Comparison of ENCODE assay signal across 19 mouse cellular contexts in genomic region chr17:7366265-7366664, GRCm38 (mm10). TPM values are rescaled to one million over a fixed set of nuclear protein-coding genes. Genes with fewer than 3 reads are reported as not detected.
"Had no signal": no experiment of that assay in that cellular context is flagged by ENCODE, and none has a peak within 500 bp of the region (broad histone marks: within the 10 kb centered on the region; RNA-seq: fewer than 3 reads in every experiment).

No protein-coding gene starts in this region.

RNA-seq across cellular contexts. Expression of gene Gm49630, which starts 5.5 kb away (rescaled TPM):
- total RNA-seq: layer of hippocampus, adult 2 months; layer of hippocampus, postnatal 25 days; left cerebral cortex, adult 18-20 months; left cerebral cortex, postnatal 25 days had no signal
- polyA plus RNA-seq: kidney, adult 2 months; kidney, embryonic 14.5 days; kidney, postnatal 0 days; large intestine, adult 2 months; limb, embryonic 10.5 days; limb, embryonic 13.5 days; liver, embryonic 12.5 days; liver, embryonic 15.5 days; lung, embryonic 15.5 days; midbrain, embryonic 10.5 days; midbrain, embryonic 13.5 days; neural tube, embryonic 11.5 days; neural tube, embryonic 15.5 days; stomach, embryonic 15.5 days; thymus, postnatal 0 days had no signal

RNA-seq across cellular contexts. Expression of gene Ttll2, which starts 13.8 kb away (rescaled TPM):
- total RNA-seq: layer of hippocampus, adult 2 months; layer of hippocampus, postnatal 25 days; left cerebral cortex, adult 18-20 months; left cerebral cortex, postnatal 25 days had no signal
- polyA plus RNA-seq: kidney, adult 2 months; kidney, embryonic 14.5 days; kidney, postnatal 0 days; limb, embryonic 10.5 days; limb, embryonic 13.5 days; liver, embryonic 12.5 days; lung, embryonic 15.5 days; midbrain, embryonic 10.5 days; midbrain, embryonic 13.5 days; neural tube, embryonic 11.5 days; neural tube, embryonic 15.5 days; stomach, embryonic 15.5 days; thymus, postnatal 0 days had no signal

RNA-seq across cellular contexts. Expression of gene Unc93a2, which starts 19.0 kb away (rescaled TPM):
- total RNA-seq: layer of hippocampus, adult 2 months; layer of hippocampus, postnatal 25 days; left cerebral cortex, adult 18-20 months; left cerebral cortex, postnatal 25 days had no signal
- polyA plus RNA-seq: kidney, embryonic 14.5 days; kidney, postnatal 0 days; limb, embryonic 10.5 days; limb, embryonic 13.5 days; liver, embryonic 12.5 days; lung, embryonic 15.5 days; midbrain, embryonic 10.5 days; midbrain, embryonic 13.5 days; neural tube, embryonic 11.5 days; stomach, embryonic 15.5 days had no signal

RNA-seq across cellular contexts. Expression of gene Tcp10a, which starts 41.8 kb away (rescaled TPM):
- polyA plus RNA-seq: kidney, adult 2 months; kidney, embryonic 14.5 days; kidney, postnatal 0 days; large intestine, adult 2 months; limb, embryonic 10.5 days; limb, embryonic 13.5 days; liver, embryonic 12.5 days; liver, embryonic 15.5 days; midbrain, embryonic 10.5 days; midbrain, embryonic 13.5 days; neural tube, embryonic 11.5 days; neural tube, embryonic 15.5 days; stomach, embryonic 15.5 days had no signal
